Mouse (Mus musculus): ENCODE results near the gene Cdc37. TPM values are rescaled to one million over a fixed set of nuclear protein-coding genes. Genes with fewer than 3 reads are reported as not detected.

Cdc37 gene
- total RNA-seq, 2 experiments from 2014 or later, result 151 to 157 TPM

DNA sequence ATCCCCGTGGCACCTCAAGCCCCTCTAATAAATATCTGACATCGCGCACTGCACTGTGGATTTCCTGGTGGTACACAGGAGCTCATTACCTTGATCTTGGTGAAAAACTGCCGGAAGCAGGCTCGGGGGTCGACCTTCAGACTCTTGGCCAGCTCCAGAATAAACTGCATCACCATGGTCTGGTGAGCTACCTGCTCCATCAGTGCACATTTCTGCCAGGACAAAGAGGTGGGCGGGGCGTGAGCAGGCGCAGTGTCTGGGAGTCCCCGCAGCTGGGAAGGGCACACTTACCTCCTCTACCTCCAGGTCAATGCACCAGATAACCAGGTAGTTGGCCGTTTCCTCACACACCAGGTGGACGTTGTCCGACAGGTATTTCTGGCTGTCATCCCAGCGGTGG is 7.9 kb downstream of the Cdc37 start:
- DNase-seq, result no peak
- intact Hi-C loops (cut with DNase I), result no loop called here

DNA sequence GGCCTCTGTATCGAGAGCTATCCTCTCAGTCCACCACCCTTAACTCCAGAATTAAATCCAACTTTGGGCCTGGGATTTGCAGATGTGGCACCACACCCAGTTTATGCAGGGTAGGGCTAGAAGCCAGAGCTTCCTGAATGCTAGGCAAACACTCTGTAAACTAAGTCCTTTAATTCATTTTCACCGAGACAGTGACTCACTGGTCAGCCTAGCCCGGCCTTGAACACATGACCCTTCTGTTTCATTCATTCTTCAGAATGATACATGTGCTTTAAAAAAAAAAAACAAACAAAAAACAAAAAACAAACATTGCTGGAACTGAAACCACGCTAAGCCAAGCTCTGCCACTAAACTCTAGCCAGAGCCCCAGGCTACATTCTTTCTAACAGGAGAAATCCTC is 11.4 kb downstream of the Cdc37 start:
- no peak for DNase-seq
- intact Hi-C loops (cut with DNase I), result loop anchor here (2.0 to 10.0 kb wide), 2 partner anchors 134 to 238 kb away; partner anchors contain the start of gene Mrpl4

DNA sequence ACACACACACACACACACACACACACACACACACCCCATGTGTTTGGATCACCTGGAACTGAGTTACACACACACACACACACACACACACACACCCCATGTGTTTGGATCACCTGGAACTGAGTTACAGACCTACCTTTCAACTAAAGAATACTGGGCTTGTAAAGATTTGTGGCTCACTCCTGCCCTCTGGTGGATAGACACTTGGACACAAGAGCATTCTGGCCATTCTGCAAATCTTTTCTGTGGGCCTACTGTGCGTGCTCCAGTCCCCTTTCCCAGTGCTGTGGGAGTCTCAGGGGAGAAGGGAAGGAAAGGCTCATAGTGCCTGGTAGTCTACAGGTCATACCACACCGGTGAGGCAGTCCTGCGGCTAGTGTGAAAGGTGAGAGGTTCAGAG is 12.6 kb downstream of the Cdc37 start:
- DNase-seq, result peak; percentile 62 to 77
- intact Hi-C loops (cut with DNase I), result loop anchor here (2.0 to 10.0 kb wide), 2 partner anchors 106 to 132 kb away; partner anchors contain the start of gene Mrpl4

DNA sequence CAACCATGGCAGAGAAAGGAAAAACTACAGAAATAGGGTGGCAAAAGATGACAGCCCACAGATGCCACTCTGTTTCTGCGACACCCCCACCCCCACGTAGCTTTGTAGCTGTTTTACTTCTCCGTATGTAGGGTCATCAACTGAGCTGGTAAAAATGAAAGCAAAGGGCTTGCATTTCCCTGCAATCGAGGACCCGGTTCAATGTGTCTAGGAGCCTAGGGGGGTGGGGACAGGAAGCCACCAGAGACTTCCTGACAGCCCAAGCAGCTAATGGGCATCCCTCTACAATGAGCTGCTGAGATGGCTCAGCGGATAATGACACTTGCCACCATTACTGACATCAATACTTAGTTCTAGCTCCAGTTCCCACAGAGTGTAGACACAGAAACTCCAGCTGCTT is 13.4 kb downstream of the Cdc37 start:
- intact Hi-C loops (cut with DNase I), result loop anchor here (2.0 to 10.0 kb wide), 2 partner anchors 106 to 132 kb away; partner anchors contain the start of gene Mrpl4
- DNase-seq, result no peak

DNA sequence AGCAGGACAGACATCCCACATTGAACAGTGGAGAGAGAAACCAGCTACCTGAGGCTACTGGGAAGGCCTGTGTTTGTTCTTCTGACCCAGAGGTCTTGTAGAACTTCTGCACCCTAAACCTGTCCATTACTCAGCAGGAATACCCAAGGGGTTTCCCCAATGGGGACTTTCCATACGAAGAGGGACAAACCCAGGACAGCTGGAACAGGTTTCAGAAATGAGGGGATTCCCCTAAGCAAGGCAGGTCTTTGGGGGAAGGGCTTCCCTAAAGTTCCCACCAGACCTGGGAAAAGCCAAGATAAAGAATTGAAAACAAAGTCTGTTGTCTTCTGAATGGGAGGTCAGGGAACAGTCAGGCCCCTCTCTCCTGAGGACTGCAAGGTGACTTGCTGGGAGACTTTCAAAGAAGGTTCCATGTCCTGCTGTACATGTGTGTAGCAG is 13.8 kb downstream of the Cdc37 start:
- intact Hi-C loops (cut with DNase I), result loop anchor here (2.0 to 10.0 kb wide), 2 partner anchors 105 to 131 kb away; partner anchors contain the start of gene Mrpl4

DNA sequence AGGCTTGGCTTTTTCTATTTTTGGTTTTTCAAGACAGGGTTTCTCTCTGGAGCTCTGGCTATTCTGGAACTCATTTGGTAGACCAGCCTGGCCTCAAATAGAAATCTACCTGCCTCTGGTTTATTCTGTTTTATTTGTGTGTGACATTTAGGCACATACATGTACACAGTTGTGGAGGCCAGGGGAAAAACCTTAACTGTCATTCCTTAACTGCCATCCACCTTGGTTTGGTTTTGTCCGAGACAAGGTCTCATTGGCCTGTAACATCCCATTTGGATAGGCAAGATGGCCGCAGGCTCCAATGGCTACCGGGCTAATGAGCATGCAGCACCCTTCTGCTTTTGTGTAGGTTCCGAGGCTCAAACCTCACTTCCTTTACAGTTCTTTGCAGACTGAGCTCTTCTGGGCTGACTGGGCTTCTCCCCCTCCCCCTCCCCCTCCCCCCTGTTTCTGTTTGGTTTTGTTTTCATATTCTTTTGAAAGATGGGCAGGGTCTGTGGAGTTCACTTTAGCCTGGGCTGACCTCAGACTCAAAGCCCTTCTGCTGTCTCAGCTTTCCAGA is 14.4 kb downstream of the Cdc37 start:
- no peak for DNase-seq
- intact Hi-C loops (cut with DNase I), result loop anchor here (10.0 kb wide), 1 partner anchor 131 kb away; the partner anchor contains the start of gene Mrpl4

More for the DNA sequence above, 13.8 kb downstream of the Cdc37 start:
- DNase-seq, result no peak

DNA sequence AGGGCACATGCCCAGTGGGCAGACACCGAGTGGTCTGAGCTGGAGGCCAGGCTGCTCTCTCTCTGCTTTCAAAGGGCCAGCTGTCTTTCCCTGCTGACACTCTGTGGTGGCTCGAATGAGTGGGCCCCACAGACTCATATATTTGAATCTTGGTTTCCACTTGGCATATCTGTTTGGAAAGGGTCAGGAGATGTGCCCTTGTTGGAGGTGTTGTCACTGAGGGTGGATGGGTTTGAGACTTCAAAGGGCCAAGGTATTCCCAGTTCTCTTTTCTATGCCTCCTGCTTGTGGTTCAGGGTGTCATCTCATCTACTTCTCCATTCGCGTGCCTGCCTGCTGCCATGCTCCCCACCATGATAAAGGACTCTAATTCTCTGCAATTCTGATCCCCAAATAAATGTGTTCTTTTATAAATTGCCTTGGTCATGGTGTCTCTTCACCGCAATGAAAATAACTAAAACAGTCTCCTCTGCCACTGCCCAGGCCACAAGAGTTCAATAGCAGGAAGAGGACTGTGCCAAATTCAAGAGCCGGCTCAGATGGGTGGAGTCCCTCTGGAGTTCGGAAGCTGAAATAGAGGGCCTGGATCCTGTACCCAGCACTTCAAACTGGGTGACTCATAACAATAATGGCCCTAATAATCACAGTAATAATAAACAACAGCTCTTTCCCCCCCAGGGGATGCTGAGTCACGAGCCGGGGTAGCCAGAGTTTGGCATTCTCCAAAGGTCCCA is 15.0 kb downstream of the Cdc37 start:
- intact Hi-C loops (cut with DNase I), result loop anchor here (5.0 to 10.0 kb wide), 2 partner anchors 42 to 130 kb away; partner anchors contain the start of genes Gm38431, Mrpl4 and Raver1
- DNase-seq, result peak in 1 of 2 experiments; percentile 42

DNA sequence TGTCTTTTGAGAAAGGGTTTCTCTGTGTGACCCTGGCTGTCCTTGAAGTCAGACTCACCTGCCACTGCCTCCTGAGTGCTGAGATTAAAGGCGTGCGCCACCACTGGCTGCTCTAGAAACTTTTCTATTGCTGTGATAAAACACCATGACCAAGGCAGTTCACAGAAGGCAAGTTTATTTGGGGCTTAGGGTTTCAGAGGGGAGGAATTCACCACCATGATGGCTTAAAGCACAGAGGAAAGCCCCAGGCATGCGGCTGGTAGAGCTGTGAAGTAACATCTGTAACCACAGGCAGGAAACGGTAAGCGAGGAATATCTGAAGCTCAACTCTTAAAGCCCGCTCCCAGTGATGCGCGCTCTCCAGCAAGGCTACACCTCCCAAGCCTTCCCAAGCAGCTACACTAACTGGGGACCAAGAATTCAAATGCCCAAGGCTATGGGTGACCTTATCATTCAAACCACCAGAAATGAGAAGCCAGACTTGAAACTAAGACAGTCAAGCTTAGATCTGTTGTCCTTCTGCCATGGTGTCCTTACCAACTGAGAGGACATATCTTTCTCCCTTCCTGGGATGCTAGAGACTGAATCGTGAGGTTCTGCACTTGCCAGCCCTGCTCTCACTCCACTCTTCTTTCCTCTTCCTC is 16.6 kb downstream of the Cdc37 start:
- intact Hi-C loops (cut with DNase I), result loop anchor here (5.0 to 10.0 kb wide), 2 partner anchors 41 to 128 kb away; partner anchors contain the start of genes Gm38431, Mrpl4 and Raver1
- no peak for DNase-seq

DNA sequence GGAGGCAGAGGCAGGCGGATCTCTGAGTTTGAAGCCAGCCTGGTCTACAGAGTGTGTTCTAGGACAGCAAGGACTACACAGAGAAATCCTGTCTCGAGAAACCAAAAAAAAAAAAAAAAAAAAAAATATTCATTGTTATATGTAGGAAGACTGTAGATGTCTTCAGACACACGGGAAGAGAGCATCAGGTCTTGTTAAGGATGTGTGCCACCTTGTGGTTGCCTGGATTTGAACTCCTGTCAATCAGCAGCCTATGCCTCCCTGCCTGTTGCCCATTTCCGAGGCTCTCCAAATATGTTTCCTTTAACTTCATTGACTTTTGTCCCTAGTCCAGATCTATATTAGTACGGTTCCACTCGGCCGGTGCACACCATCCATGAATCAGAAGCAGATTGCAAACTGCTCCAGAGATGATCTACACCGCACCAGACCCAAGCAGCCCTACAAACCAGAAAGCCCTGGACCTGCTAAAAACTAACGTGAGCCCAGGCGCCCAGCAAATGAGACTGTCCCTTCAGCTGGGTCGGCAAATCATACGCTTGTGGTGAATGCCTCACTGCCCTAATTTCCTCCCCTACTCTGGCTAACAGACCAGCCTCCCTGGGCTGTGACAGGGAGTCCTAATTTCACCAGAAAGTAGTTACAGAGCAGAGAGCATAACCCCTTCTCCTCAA is 17.5 kb downstream of the Cdc37 start:
- no peak for DNase-seq
- intact Hi-C loops (cut with DNase I), result loop anchor here (5.0 to 10.0 kb wide), 2 partner anchors 40 to 127 kb away; partner anchors contain the start of genes Gm38431, Mrpl4 and Raver1

DNA sequence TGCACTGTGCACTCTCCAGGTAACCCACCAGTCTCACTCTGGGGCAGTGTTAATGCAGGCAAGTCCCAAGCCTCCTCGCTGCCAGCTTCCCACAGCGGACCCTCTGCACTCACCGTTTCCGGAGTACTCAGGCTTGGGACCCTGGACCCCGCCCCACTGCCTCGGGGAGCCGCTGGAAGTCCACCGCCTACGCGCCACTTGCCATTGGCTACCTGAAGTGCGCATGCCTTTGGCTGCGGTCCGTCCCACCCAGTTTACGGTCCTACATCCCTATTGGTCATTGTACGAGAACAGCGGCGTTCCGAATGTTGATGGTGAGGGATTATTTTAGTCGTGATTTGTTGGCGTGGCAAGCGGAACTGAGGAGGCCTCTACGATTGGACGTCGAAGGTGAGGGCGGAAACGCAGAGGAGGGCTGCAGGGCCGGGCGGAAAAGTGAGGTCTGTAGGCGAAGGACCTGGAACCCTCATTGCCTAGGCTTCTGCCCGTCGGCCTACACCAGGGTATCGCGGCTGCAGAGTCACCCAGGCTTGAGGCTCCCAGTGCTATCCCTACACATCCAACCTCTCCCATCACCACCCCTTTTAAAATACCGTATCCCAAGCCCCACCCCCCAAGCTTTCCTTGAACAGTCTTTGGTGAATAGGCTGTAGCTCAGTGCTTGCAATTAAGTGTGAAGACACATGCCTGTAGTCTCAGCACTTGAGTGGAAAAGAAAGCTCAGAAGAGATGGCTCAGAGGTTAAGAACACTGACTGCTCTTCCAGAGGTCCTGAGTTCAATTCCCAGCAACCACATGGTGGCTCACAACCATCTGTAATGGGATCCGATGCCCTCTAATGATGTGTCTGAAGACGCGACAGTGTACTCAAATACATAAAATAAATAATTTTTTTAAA is 18.5 kb downstream of the Cdc37 start, which contains the start of gene Tyk2:
Tyk2 (minus strand) TSS at position 185 of the 898 bp plus-strand sequence.
- intact Hi-C loops (cut with DNase I), result loop anchor here (5.0 to 10.0 kb wide), 2 partner anchors 39 to 127 kb away; partner anchors contain the start of genes Gm38431, Mrpl4 and Raver1
- DNase-seq, result peak; percentile 85 to 88

DNA sequence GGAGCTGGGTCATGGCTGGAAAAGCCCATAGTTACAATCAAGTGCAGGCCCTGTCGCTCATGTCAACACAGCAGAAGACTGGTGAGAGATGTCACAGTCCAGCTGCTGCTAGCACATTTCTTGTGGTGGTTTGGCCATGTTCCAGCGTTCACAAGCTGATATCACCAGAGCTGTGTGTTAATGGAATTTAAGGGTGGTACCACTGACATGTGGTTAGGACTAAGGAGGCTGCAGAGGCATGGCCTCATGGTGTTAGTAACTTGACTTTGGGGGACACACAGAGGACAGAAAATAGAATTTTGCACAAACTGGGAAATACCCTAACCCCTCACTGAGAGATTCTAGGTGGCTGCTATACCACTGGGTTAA is 23.5 kb downstream of the Cdc37 start:
- intact Hi-C loops (cut with DNase I), result no loop called here
- DNase-seq, result peak in 1 of 2 experiments; percentile 30

DNA sequence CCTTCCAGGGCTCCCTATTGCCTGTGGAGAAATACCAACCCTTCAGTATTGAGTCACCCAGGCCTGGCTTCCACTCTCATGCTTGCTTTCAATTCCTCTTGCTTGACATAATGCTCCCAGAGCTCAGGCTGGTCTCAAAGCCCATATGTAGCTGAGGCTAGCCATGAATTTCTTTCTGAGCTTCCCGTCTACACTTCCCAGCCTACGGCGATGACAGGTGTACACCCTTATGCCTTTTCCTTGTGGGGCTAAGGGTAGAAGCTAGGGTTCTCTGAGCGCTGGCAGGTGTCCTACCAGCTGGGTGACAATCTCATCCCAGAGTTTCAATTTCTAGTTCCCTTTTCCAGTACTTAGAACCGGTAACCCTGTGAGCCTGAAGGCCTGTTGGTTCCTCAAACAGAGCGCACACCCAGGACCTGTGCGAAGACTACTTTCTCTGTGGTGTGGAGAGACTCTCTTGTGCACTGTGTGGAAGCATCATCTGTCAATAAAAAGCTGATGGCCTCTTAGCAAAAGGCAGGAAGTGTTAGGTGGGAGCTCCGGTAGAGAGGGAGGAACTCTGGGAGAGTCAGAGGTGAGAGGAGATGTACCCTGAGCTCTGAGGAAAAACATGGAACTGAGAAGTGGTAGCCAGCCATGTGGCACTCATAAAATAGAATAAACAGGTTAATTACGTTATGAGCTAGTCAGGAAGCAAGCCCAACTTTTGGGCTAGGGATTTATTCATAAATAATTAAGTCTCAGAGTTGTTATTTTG is 24.1 kb downstream of the Cdc37 start:
- DNase-seq, result no peak
- intact Hi-C loops (cut with DNase I), result no loop called here

DNA sequence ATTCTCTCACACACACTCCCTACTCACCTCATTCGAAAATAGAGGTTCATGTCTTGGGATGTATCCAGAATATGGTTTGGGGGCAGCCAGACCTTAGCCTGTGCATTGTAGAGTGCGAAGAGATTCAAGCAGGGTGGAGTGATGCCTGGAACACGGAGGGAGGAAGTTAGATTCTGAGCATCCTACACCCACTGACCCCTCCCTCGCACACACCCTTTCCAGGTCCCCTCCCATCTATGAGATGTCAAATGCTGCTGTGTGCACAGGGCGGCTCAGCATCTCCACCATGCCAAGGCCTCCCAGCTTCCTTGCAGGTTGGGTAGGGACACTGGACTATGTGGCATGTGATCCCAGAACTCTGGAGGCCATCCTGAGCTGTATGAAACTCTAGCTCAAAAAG is 24.9 kb downstream of the Cdc37 start:
- intact Hi-C loops (cut with DNase I), result no loop called here
- no peak for DNase-seq

DNA sequence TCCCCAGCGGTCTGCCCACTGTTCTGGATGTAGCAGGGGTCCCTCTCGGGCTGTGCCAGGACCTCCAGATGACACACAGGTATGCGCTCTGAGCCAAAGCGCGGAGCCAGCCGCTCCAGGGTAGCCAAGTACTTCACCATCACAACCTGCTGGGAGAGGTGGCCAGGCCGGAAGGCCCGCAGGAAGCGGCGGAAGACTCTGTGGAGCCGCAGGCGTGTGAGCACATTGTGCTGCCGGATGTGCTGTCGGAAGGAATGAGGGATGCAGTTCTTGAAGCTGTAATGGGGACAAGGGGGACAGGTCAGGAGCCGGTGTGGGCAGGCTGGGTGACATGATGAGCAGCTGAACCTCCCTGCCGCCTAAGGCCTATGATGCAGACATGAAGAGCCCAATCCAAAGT is 28.3 kb downstream of the Cdc37 start:
- DNase-seq, result no peak
- intact Hi-C loops (cut with DNase I), result no loop called here

DNA sequence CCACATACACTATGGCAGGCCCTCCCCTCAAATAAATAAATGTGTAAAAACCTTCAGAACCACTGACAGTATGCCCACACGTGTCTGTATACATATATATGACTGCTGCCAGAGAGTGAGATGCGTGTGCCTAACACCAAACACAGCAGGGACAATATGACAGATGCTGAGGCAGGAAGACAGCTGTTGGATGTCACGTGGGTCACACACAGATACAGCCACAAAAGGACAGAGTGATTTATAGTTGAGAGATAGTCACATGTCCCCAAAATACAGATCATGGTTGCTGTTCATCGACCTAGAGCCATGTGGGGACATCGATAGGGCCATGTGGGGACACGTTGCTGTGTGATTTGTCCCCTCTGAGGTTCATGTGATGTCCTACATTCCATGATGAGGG is 32.7 kb downstream of the Cdc37 start:
- no peak for DNase-seq
- intact Hi-C loops (cut with DNase I), result no loop called here

DNA sequence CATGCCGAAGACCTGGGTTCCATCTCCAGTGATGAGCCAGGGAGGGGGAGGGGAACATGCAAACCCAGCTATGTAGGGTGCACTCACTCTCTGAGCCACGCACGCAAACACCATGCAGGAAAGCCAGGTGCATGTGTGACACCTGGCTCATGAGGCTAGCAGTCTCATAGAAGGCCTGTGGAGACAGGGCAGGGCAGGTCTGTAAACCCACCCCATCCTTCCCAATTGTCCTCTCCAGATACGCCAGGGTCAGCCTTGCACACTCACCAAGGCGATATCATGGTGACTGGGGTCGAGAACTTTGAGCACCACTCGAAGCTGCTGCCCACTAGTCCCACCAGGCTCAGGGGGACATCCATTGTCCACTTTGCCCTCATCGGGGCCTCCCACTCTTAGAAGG is 34.7 kb downstream of the Cdc37 start:
- intact Hi-C loops (cut with DNase I), result no loop called here
- DNase-seq, result no peak

DNA sequence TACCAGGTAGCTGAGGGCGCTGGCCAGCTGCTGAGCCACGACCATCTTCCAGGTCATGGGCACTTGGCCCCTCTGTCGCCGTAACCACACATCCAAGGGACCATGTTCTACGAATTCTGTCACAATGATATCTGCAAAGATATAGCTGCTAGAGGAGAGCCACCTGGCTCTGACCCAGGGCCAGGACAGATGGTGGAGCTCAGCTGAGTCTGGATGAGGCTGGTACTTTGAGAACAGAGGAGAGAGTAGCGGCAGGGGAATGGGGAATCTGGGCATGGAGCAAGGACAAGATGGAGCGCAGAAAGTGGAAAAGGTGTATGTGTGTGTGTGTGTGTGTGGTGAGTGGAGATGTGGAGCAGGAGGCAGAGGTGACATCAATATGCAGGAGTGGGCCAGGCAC is 35.6 kb downstream of the Cdc37 start:
- intact Hi-C loops (cut with DNase I), result no loop called here
- DNase-seq, result no peak

DNA sequence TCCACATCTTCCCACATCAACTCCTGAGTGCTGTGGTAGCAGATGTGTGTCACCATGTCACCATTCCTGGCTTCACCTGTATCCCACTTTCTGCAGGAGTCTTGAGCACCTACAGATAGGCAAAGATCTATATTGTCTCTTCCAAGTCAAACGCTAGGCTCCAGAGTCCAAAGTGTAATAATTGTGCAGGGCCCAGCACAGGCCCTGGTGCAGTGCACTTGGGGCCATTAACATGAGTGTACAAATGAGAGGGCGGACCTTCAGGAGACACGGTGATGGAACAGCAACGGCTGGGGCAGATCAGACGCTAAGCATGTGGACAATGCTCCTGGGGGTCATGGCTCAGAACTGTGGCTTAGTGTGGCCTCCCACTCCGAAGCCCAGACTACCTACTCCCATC is 36.0 kb downstream of the Cdc37 start:
- intact Hi-C loops (cut with DNase I), result no loop called here
- no peak for DNase-seq
